Mouse (Mus musculus) C2C12 (cell line): ENCODE measurements around the gene Lbh.

Experiments used
- MAX ChIP-seq: IDR thresholded peaks from one replicate; pipeline ENCODE4 v1.6.1; 2011; ENCODE audit warnings: mild to moderate bottlenecking, control low read depth
- MYOD1 ChIP-seq: IDR thresholded peaks from one replicate; pipeline ENCODE4 v1.6.1; 2011; ENCODE audit warnings: low read depth; ENCODE audit not compliant: control insufficient read depth, insufficient read length

DNA sequence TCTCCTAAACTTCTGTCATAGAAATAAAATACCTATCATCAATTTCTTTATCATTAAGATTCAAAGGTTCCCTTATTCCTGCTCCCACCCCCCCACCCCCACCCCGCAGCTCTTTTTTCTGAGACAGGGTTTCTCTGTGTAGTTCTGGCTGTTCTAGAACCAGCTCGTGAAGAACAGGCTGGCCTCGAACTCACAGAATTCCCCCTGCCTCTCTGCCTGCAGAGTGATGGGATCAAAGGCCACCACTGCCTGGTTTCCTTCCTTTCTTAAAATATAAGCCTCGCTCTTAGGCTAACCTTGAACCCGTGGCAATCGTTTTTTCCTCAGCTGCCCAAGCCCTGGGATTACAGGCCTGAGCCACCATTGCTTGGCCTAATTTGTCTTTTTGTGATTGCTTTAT is 26.5 kb upstream of the Lbh start:
- TF ChIP-seq MYOD1, result no peak
- no peak for TF ChIP-seq MAX
